Mouse (Mus musculus): ENCODE results near the gene Foxp1. TPM values are rescaled to one million over a fixed set of nuclear protein-coding genes. Genes with fewer than 3 reads are reported as not detected.
A peak's percentile ranks its signal among the peaks of the same experiment; 100 is the strongest.

The Foxp1 gene
- polyA plus RNA-seq, 1 experiment from 2014 or later = 88.1 TPM

- no peaks in the 10 kb centered on the region; the same call in 1 of the 2 replicates for H3K36me3 ChIP-seq (ENCODE audit: control insufficient read depth, insufficient read depth, low read length)
- H3K9ac ChIP-seq (ENCODE audit: low read length) = 0 out of 2 replicates have a peak overlapping the region, but pooled peaks have one; percentile 36
- peak overlapping the region in 1 of 2 experiments; percentile 55; a peak in 1 of 4 replicates for H3K27ac ChIP-seq (replicated peaks in 1 of 2; ENCODE audit: control insufficient read depth in 1 of 2, insufficient read depth in 1 of 2, low read depth in 2 of 2, low read length in 2 of 2)
- H3K4me3 ChIP-seq (ENCODE audit: control insufficient read depth in 1 of 2, insufficient read depth in 1 of 2, low read depth in 1 of 2, low read length in 2 of 2) = no peak overlapping the region
- H3K9me3 ChIP-seq (ENCODE audit: control insufficient read depth, low read length) = no peaks in the 10 kb centered on the region
- no peak for ATAC-seq (ENCODE audit: insufficient number of reproducible peaks, insufficient read depth, low FRiP score, low read depth)
- H3K4me2 ChIP-seq (ENCODE audit: low read length) = no peak overlapping the region
- H3K4me1 ChIP-seq (ENCODE audit: control insufficient read depth in 2 of 2, insufficient read depth in 2 of 2, low read length in 2 of 2) = peaks cover 26 to 48% of the 10 kb centered on the region in 2 experiments
- H3K27me3 ChIP-seq (ENCODE audit: control insufficient read depth, insufficient read depth, low read length) = no peaks in the 10 kb centered on the region
- 72% methylated on average over 5 of the region's 5 CpGs for WGBS
These were observed 530.4 kb downstream of the Foxp1 start for GRCm38 (mm10) chr6:98991900-98992771.

- Histone ChIP-seq H3K27ac (replicated peaks in 1 of 2; ENCODE audit: control insufficient read depth in 1 of 2, insufficient read depth in 1 of 2, low read depth in 2 of 2, low read length in 2 of 2) (no peak overlapping the region), H3K4me3 (ENCODE audit: control insufficient read depth in 1 of 2, insufficient read depth in 1 of 2, low read depth in 1 of 2, low read length in 2 of 2) (no peak overlapping the region), H3K4me2 (ENCODE audit: low read length) (no peak overlapping the region), H3K9ac (ENCODE audit: low read length) (no peak overlapping the region), H3K4me1 (ENCODE audit: control insufficient read depth in 2 of 2, insufficient read depth in 2 of 2, low read length in 2 of 2) (peaks cover 16 to 19% of the 10 kb centered on the region in 2 experiments), H3K9me3 (ENCODE audit: control insufficient read depth, low read length) (no peaks in the 10 kb centered on the region), H3K27me3 (ENCODE audit: control insufficient read depth, insufficient read depth, low read length) (no peaks in the 10 kb centered on the region), H3K36me3 (ENCODE audit: control insufficient read depth, insufficient read depth, low read length) (no peaks in the 10 kb centered on the region)
- whole genome bisulfite sequencing = 81% methylated on average over 6 of the region's 6 CpGs
- no peak for ATAC-seq (ENCODE audit: insufficient number of reproducible peaks, insufficient read depth, low FRiP score, low read depth)
These were observed 534.9 kb downstream of the Foxp1 start for GRCm38 (mm10) chr6:98987533-98988169.

DNA sequence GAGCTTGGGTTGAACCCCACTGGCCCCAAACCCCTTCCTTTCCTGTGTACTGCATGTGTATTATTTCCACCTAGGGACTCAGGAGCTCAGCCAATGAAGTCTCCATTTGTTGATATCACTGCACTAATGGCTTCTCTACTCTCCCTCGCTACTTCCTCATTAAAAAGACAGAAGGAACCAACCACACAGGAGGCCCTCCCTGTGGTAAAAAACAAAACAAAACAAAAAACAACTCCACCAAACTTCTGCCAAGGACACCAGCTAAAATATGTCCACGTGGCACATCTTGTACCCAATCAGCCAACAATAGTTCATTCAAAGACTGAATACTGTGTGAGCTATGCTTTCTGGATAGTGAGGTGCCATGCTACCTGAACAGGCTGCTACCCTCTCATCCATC is 537.1 kb downstream of the Foxp1 start:
- H3K27me3 ChIP-seq (ENCODE audit: control insufficient read depth, insufficient read depth, low read length) = no peaks in the 10 kb centered on the region
- WGBS = 83% methylated on average over 2 of the region's 2 CpGs
- ATAC-seq (ENCODE audit: insufficient number of reproducible peaks, insufficient read depth, low FRiP score, low read depth) = no peak
- H3K9ac ChIP-seq (ENCODE audit: low read length) = no peak overlapping the region
- H3K4me2 ChIP-seq (ENCODE audit: low read length) = no peak overlapping the region
- H3K4me3 ChIP-seq (ENCODE audit: control insufficient read depth in 1 of 2, insufficient read depth in 1 of 2, low read depth in 1 of 2, low read length in 2 of 2) = no peak overlapping the region
- H3K9me3 ChIP-seq (ENCODE audit: control insufficient read depth, low read length) = no peaks in the 10 kb centered on the region
- no peak overlapping the region for H3K27ac ChIP-seq (replicated peaks in 1 of 2; ENCODE audit: control insufficient read depth in 1 of 2, insufficient read depth in 1 of 2, low read depth in 2 of 2, low read length in 2 of 2)
- H3K4me1 ChIP-seq (ENCODE audit: control insufficient read depth in 2 of 2, insufficient read depth in 2 of 2, low read length in 2 of 2) = peaks cover 5 to 11% of the 10 kb centered on the region in 2 experiments; a peak in 2 of 4 replicates
- no peaks in the 10 kb centered on the region for H3K36me3 ChIP-seq (ENCODE audit: control insufficient read depth, insufficient read depth, low read length)

- Histone ChIP-seq H3K27me3 (ENCODE audit: control insufficient read depth, insufficient read depth, low read length) (no peaks in the 10 kb centered on the region), H3K4me3 (ENCODE audit: control insufficient read depth in 1 of 2, insufficient read depth in 1 of 2, low read depth in 1 of 2, low read length in 2 of 2) (no peak overlapping the region), H3K4me2 (ENCODE audit: low read length) (no peak overlapping the region), H3K36me3 (ENCODE audit: control insufficient read depth, insufficient read depth, low read length) (no peaks in the 10 kb centered on the region), H3K9me3 (ENCODE audit: control insufficient read depth, low read length) (no peaks in the 10 kb centered on the region), H3K9ac (ENCODE audit: low read length) (no peak overlapping the region), H3K27ac (replicated peaks in 1 of 2; ENCODE audit: control insufficient read depth in 1 of 2, insufficient read depth in 1 of 2, low read depth in 2 of 2, low read length in 2 of 2) (no peak overlapping the region), H3K4me1 (ENCODE audit: control insufficient read depth in 2 of 2, insufficient read depth in 2 of 2, low read length in 2 of 2) (peaks cover 5 to 9% of the 10 kb centered on the region in 2 experiments; a peak in 2 of 4 replicates)
- ATAC-seq (ENCODE audit: insufficient number of reproducible peaks, insufficient read depth, low FRiP score, low read depth) = no peak
- WGBS = 71% methylated on average over 6 of the region's 6 CpGs
These were observed 537.9 kb downstream of the Foxp1 start for GRCm38 (mm10) chr6:98984626-98985025.

DNA sequence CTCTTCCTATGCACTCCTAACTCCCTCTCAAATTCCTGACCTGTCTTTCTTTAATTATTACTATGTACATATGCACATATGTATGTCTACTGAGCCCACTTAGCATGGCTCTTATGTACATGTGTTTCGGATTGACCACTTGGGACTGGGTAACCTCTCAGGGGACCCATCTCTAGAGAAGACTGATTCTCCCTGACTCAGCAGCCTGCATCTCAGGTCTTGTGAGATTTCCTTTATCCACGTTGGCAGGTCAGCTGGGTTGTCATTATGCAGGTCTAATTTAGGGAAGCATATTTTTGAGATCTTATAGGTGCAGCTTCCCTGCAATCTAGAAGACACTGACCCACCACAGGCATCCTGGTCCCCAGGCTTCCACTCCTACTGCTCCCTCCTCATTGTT is 538.5 kb downstream of the Foxp1 start:
- H3K4me3 ChIP-seq (ENCODE audit: control insufficient read depth in 1 of 2, insufficient read depth in 1 of 2, low read depth in 1 of 2, low read length in 2 of 2) = no peak overlapping the region
- H3K4me1 ChIP-seq (ENCODE audit: control insufficient read depth in 2 of 2, insufficient read depth in 2 of 2, low read length in 2 of 2) = peaks cover 5 to 9% of the 10 kb centered on the region in 2 experiments; a peak in 2 of 4 replicates
- H3K27me3 ChIP-seq (ENCODE audit: control insufficient read depth, insufficient read depth, low read length) = no peaks in the 10 kb centered on the region
- H3K9ac ChIP-seq (ENCODE audit: low read length) = no peak overlapping the region
- ATAC-seq (ENCODE audit: insufficient number of reproducible peaks, insufficient read depth, low FRiP score, low read depth) = no peak
- H3K36me3 ChIP-seq (ENCODE audit: control insufficient read depth, insufficient read depth, low read length) = no peaks in the 10 kb centered on the region
- H3K4me2 ChIP-seq (ENCODE audit: low read length) = no peak overlapping the region
- WGBS = 80% methylated on average over 2 of the region's 2 CpGs
- no peak overlapping the region for H3K27ac ChIP-seq (replicated peaks in 1 of 2; ENCODE audit: control insufficient read depth in 1 of 2, insufficient read depth in 1 of 2, low read depth in 2 of 2, low read length in 2 of 2)
- H3K9me3 ChIP-seq (ENCODE audit: control insufficient read depth, low read length) = no peaks in the 10 kb centered on the region

DNA sequence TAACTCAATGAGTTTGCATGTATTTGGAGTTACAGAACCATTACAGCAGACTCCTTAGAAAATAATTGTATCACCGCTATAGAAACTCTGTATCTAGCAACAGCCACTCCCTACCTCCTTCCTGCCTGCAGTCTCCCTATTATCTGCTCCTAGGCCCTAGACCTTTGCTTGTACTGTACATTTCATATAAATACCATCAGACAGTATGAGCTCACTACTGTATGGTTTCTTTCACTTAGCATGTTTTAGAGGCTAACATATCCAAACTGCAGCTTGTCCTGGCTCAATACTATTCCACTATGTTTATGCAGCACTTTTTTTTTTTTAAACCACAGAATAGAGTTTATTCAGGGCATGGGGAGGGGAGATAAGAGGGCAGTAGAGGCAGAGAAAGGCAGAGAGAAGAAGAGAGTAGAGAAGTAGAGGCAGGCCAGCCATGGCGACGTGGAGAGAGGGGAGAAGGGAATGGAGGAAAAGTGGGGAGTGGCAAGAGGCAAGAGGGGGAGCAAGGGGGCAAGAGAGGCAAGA is 539.1 kb downstream of the Foxp1 start:
- ATAC-seq (ENCODE audit: insufficient number of reproducible peaks, insufficient read depth, low FRiP score, low read depth) = no peak

GRCm38 (mm10) chr6:98981265-98981664 is 541.3 kb downstream of the Foxp1 start:
- Histone ChIP-seq H3K4me2 (ENCODE audit: low read length) (no peak overlapping the region), H3K9me3 (ENCODE audit: control insufficient read depth, low read length) (no peaks in the 10 kb centered on the region), H3K27ac (replicated peaks in 1 of 2; ENCODE audit: control insufficient read depth in 1 of 2, insufficient read depth in 1 of 2, low read depth in 2 of 2, low read length in 2 of 2) (no peak overlapping the region), H3K9ac (ENCODE audit: low read length) (no peak overlapping the region), H3K4me1 (ENCODE audit: control insufficient read depth in 2 of 2, insufficient read depth in 2 of 2, low read length in 2 of 2) (peaks cover 5 to 9% of the 10 kb centered on the region in 2 experiments; a peak in 2 of 4 replicates), H3K27me3 (ENCODE audit: control insufficient read depth, insufficient read depth, low read length) (no peaks in the 10 kb centered on the region), H3K36me3 (ENCODE audit: control insufficient read depth, insufficient read depth, low read length) (peaks cover 17% of the 10 kb centered on the region), H3K4me3 (ENCODE audit: control insufficient read depth in 1 of 2, insufficient read depth in 1 of 2, low read depth in 1 of 2, low read length in 2 of 2) (no peak overlapping the region)
- 78% methylated on average over 6 of the region's 6 CpGs for WGBS
- no peak for ATAC-seq (ENCODE audit: insufficient number of reproducible peaks, insufficient read depth, low FRiP score, low read depth)

More for the DNA sequence above, 539.1 kb downstream of the Foxp1 start:
- 87% methylated on average over 3 of the region's 3 CpGs for WGBS
- H3K4me2 ChIP-seq (ENCODE audit: low read length) = no peak overlapping the region
- H3K27ac ChIP-seq (replicated peaks in 1 of 2; ENCODE audit: control insufficient read depth in 1 of 2, insufficient read depth in 1 of 2, low read depth in 2 of 2, low read length in 2 of 2) = no peak overlapping the region
- no peaks in the 10 kb centered on the region for H3K27me3 ChIP-seq (ENCODE audit: control insufficient read depth, insufficient read depth, low read length)
- H3K36me3 ChIP-seq (ENCODE audit: control insufficient read depth, insufficient read depth, low read length) = no peaks in the 10 kb centered on the region
- H3K9me3 ChIP-seq (ENCODE audit: control insufficient read depth, low read length) = no peaks in the 10 kb centered on the region
- no peak overlapping the region for H3K4me3 ChIP-seq (ENCODE audit: control insufficient read depth in 1 of 2, insufficient read depth in 1 of 2, low read depth in 1 of 2, low read length in 2 of 2)
- no peak overlapping the region for H3K9ac ChIP-seq (ENCODE audit: low read length)
- peaks cover 5 to 9% of the 10 kb centered on the region in 2 experiments; a peak in 2 of 4 replicates for H3K4me1 ChIP-seq (ENCODE audit: control insufficient read depth in 2 of 2, insufficient read depth in 2 of 2, low read length in 2 of 2)

Measured in heart, embryonic 14.5 days (tissue).